Mouse (Mus musculus) urinary bladder, postnatal 36 days (tissue): ENCODE results near the gene 4933403O08Rik.

Experiments
- DNase-seq, 2 experiments: peaks; one replicate each; pipeline ENCODE4 v3.0.0; 2022; ENCODE audit warnings: low spot score in 2 of 2, mixed read lengths in 1 of 2

4933403O08Rik gene

GRCm38 (mm10) chrX:112238749-112239148 lies at the start of gene 4933403O08Rik:
Gene 4933403O08Rik, plus strand, starts transcription at chrX:112239049.
- DNase-seq = no peak

GRCm38 (mm10) chrX:112242916-112243315 lies 4.1 kb downstream of the 4933403O08Rik start:
- no peak for DNase-seq

- no peak for DNase-seq
These were observed 16.7 kb downstream of the 4933403O08Rik start for GRCm38 (mm10) chrX:112255513-112255912.

GRCm38 (mm10) chrX:112273550-112273949 lies 34.7 kb downstream of the 4933403O08Rik start:
- DNase-seq = no peak
